Mouse (Mus musculus): ENCODE measurements at regions not wholly inside any gene's neighbourhood (a gene's known extent, or its start where the extent isn't known, plus 50 kb on each side); places are given as distances from the start of the nearest gene placed in this dataset.

- H3K27me3 ChIP-seq (replicated peaks; ENCODE audit: control insufficient read depth, insufficient read depth, low read length), result no peaks in the 10 kb centered on the region
- H3K4me2 ChIP-seq, result no peak overlapping the region
- DNase-seq (ENCODE audit: low spot score), result no peak
- no peaks in the 10 kb centered on the region for H3K36me3 ChIP-seq (ENCODE audit: control insufficient read depth, insufficient read depth, low read length)
- WGBS, result 88% methylated on average over 11 of the region's 11 CpGs
- H3K4me1 ChIP-seq (replicated peaks; ENCODE audit: control insufficient read depth, insufficient read depth, low read length), result no peaks in the 10 kb centered on the region
- H3K9ac ChIP-seq (ENCODE audit: low read depth, low read length), result no peak overlapping the region
- no peak for ATAC-seq (replicated peaks; ENCODE audit: low FRiP score)
- no peak overlapping the region for H3K4me3 ChIP-seq (ENCODE audit: low read depth, low read length)
- no peaks in the 10 kb centered on the region for H3K9me3 ChIP-seq (ENCODE audit: control insufficient read depth, low read length)
- no peak overlapping the region for H3K27ac ChIP-seq (ENCODE audit: low read depth, low read length)
Observed at GRCm38 (mm10) chr14:98863598-98863997, 130.5 kb downstream of the Rpl36a-ps1 start.

GRCm38 (mm10) chr14:98862095-98862735 is 131.9 kb downstream of the Rpl36a-ps1 start:
- Histone ChIP-seq H3K9me3 (ENCODE audit: control insufficient read depth, low read length) (no peaks in the 10 kb centered on the region), H3K27ac (ENCODE audit: low read depth, low read length) (no peak overlapping the region), H3K36me3 (ENCODE audit: control insufficient read depth, insufficient read depth, low read length) (no peaks in the 10 kb centered on the region), H3K4me2 (no peak overlapping the region), H3K27me3 (replicated peaks; ENCODE audit: control insufficient read depth, insufficient read depth, low read length) (no peaks in the 10 kb centered on the region), H3K4me3 (ENCODE audit: low read depth, low read length) (no peak overlapping the region), H3K4me1 (replicated peaks; ENCODE audit: control insufficient read depth, insufficient read depth, low read length) (no peaks in the 10 kb centered on the region), H3K9ac (ENCODE audit: low read depth, low read length) (no peak overlapping the region)
- DNase-seq (ENCODE audit: low spot score) (no peak), ATAC-seq (replicated peaks; ENCODE audit: low FRiP score) (no peak)
- WGBS, result 76% methylated on average over 5 of the region's 5 CpGs

GRCm38 (mm10) chr14:98858801-98859200 is 135.3 kb downstream of the Rpl36a-ps1 start:
- Histone ChIP-seq H3K4me2 (no peak overlapping the region), H3K27me3 (replicated peaks; ENCODE audit: control insufficient read depth, insufficient read depth, low read length) (no peaks in the 10 kb centered on the region), H3K9ac (ENCODE audit: low read depth, low read length) (no peak overlapping the region), H3K4me1 (replicated peaks; ENCODE audit: control insufficient read depth, insufficient read depth, low read length) (no peaks in the 10 kb centered on the region), H3K27ac (ENCODE audit: low read depth, low read length) (no peak overlapping the region), H3K36me3 (ENCODE audit: control insufficient read depth, insufficient read depth, low read length) (no peaks in the 10 kb centered on the region), H3K9me3 (ENCODE audit: control insufficient read depth, low read length) (no peaks in the 10 kb centered on the region), H3K4me3 (ENCODE audit: low read depth, low read length) (no peak overlapping the region)
- DNase-seq (ENCODE audit: low spot score) (no peak), ATAC-seq (replicated peaks; ENCODE audit: low FRiP score) (no peak)
- 80% methylated on average over 7 of the region's 7 CpGs for WGBS

GRCm38 (mm10) chr14:98848500-98848899 is 145.6 kb downstream of the Rpl36a-ps1 start:
- no peak for DNase-seq (ENCODE audit: low spot score)
- H3K4me1 ChIP-seq (replicated peaks; ENCODE audit: control insufficient read depth, insufficient read depth, low read length), result no peaks in the 10 kb centered on the region
- H3K9me3 ChIP-seq (ENCODE audit: control insufficient read depth, low read length), result no peaks in the 10 kb centered on the region
- WGBS, result 63% methylated on average over 1 of the region's 1 CpGs
- H3K4me2 ChIP-seq, result no peak overlapping the region
- no peaks in the 10 kb centered on the region for H3K36me3 ChIP-seq (ENCODE audit: control insufficient read depth, insufficient read depth, low read length)
- H3K27ac ChIP-seq (ENCODE audit: low read depth, low read length), result no peak overlapping the region
- H3K9ac ChIP-seq (ENCODE audit: low read depth, low read length), result no peak overlapping the region
- ATAC-seq (replicated peaks; ENCODE audit: low FRiP score), result no peak
- no peak overlapping the region for H3K4me3 ChIP-seq (ENCODE audit: low read depth, low read length)
- H3K27me3 ChIP-seq (replicated peaks; ENCODE audit: control insufficient read depth, insufficient read depth, low read length), result no peaks in the 10 kb centered on the region

GRCm38 (mm10) chr14:98844221-98844620 is 149.9 kb downstream of the Rpl36a-ps1 start:
- Histone ChIP-seq H3K4me1 (replicated peaks; ENCODE audit: control insufficient read depth, insufficient read depth, low read length) (no peaks in the 10 kb centered on the region), H3K36me3 (ENCODE audit: control insufficient read depth, insufficient read depth, low read length) (no peaks in the 10 kb centered on the region), H3K9me3 (ENCODE audit: control insufficient read depth, low read length) (no peaks in the 10 kb centered on the region), H3K27me3 (replicated peaks; ENCODE audit: control insufficient read depth, insufficient read depth, low read length) (no peaks in the 10 kb centered on the region), H3K4me3 (ENCODE audit: low read depth, low read length) (no peak overlapping the region), H3K9ac (ENCODE audit: low read depth, low read length) (no peak overlapping the region), H3K4me2 (no peak overlapping the region), H3K27ac (ENCODE audit: low read depth, low read length) (no peak overlapping the region)
- no peak for ATAC-seq (replicated peaks; ENCODE audit: low FRiP score)
- WGBS, result 79% methylated on average over 2 of the region's 2 CpGs
- DNase-seq (ENCODE audit: low spot score), result no peak

- no peak overlapping the region for H3K27ac ChIP-seq (ENCODE audit: low read depth, low read length)
- no peak overlapping the region for H3K9ac ChIP-seq (ENCODE audit: low read depth, low read length)
- no peaks in the 10 kb centered on the region for H3K9me3 ChIP-seq (ENCODE audit: control insufficient read depth, low read length)
- WGBS, result 82% methylated on average over 5 of the region's 5 CpGs
- DNase-seq (ENCODE audit: low spot score), result no peak
- H3K27me3 ChIP-seq (replicated peaks; ENCODE audit: control insufficient read depth, insufficient read depth, low read length), result no peaks in the 10 kb centered on the region
- H3K4me2 ChIP-seq, result no peak overlapping the region
- ATAC-seq (replicated peaks; ENCODE audit: low FRiP score), result no peak
- H3K4me1 ChIP-seq (replicated peaks; ENCODE audit: control insufficient read depth, insufficient read depth, low read length), result no peaks in the 10 kb centered on the region
- no peak overlapping the region for H3K4me3 ChIP-seq (ENCODE audit: low read depth, low read length)
- H3K36me3 ChIP-seq (ENCODE audit: control insufficient read depth, insufficient read depth, low read length), result no peaks in the 10 kb centered on the region
Observed at GRCm38 (mm10) chr14:98834316-98834715, 159.8 kb downstream of the Rpl36a-ps1 start.

GRCm38 (mm10) chr14:98833230-98833999 is 160.7 kb downstream of the Rpl36a-ps1 start:
- H3K27ac ChIP-seq (ENCODE audit: low read depth, low read length), result no peak overlapping the region
- DNase-seq (ENCODE audit: low spot score) (no peak), ATAC-seq (replicated peaks; ENCODE audit: low FRiP score) (no peak)
- no peaks in the 10 kb centered on the region for H3K4me1 ChIP-seq (replicated peaks; ENCODE audit: control insufficient read depth, insufficient read depth, low read length)
- WGBS, result 85% methylated on average over 13 of the region's 13 CpGs
- H3K9me3 ChIP-seq (ENCODE audit: control insufficient read depth, low read length), result no peaks in the 10 kb centered on the region
- H3K4me2 ChIP-seq, result no peak overlapping the region
- no peaks in the 10 kb centered on the region for H3K36me3 ChIP-seq (ENCODE audit: control insufficient read depth, insufficient read depth, low read length)
- H3K27me3 ChIP-seq (replicated peaks; ENCODE audit: control insufficient read depth, insufficient read depth, low read length), result no peaks in the 10 kb centered on the region
- no peak overlapping the region for H3K9ac ChIP-seq (ENCODE audit: low read depth, low read length)
- H3K4me3 ChIP-seq (ENCODE audit: low read depth, low read length), result no peak overlapping the region

- WGBS, result 83% methylated on average over 7 of the region's 7 CpGs
Observed at GRCm38 (mm10) chr14:98832401-98832800, 161.7 kb downstream of the Rpl36a-ps1 start.

More at GRCm38 (mm10) chr14:98832401-98832800, 161.7 kb downstream of the Rpl36a-ps1 start:
- no peaks in the 10 kb centered on the region for H3K4me1 ChIP-seq (replicated peaks; ENCODE audit: control insufficient read depth, insufficient read depth, low read length)
- no peak overlapping the region for H3K4me3 ChIP-seq (ENCODE audit: low read depth, low read length)
- H3K9ac ChIP-seq (ENCODE audit: low read depth, low read length), result no peak overlapping the region
- no peaks in the 10 kb centered on the region for H3K9me3 ChIP-seq (ENCODE audit: control insufficient read depth, low read length)
- H3K27ac ChIP-seq (ENCODE audit: low read depth, low read length), result no peak overlapping the region
- no peaks in the 10 kb centered on the region for H3K36me3 ChIP-seq (ENCODE audit: control insufficient read depth, insufficient read depth, low read length)
- H3K27me3 ChIP-seq (replicated peaks; ENCODE audit: control insufficient read depth, insufficient read depth, low read length), result no peaks in the 10 kb centered on the region
- H3K4me2 ChIP-seq, result no peak overlapping the region
- no peak for ATAC-seq (replicated peaks; ENCODE audit: low FRiP score)
- no peak for DNase-seq (ENCODE audit: low spot score)

Measured in liver, embryonic 11.5 days (tissue).